Mouse (Mus musculus) liver, embryonic 13.5 days (tissue): ENCODE measurements at regions not wholly inside any gene's neighbourhood (a gene's known extent, or its start where the extent isn't known, plus 50 kb on each side); places are given as distances from the start of the nearest gene placed in this dataset.

Experiments used
- ATAC-seq: fragments of 200-750 bp; cut with Nextera tagmentation; 2 replicates; pipeline ENCODE4 v1.8.0; 2017; ENCODE audit warnings: low read depth, mild to moderate bottlenecking, moderate number of reproducible peaks, moderate library complexity
- DNase-seq: peaks from one replicate; pipeline ENCODE4 v3.0.0; 2022
- H3K27ac ChIP-seq: fragments of 300-500 bp; sonication (generic); 2 replicates; pipeline ENCODE4 v1.5.1; 2015; ENCODE audit warnings: moderate library complexity, mild to moderate bottlenecking, inconsistent platforms
- H3K27me3 ChIP-seq: fragments of 300-500 bp; sonication (generic); 2 replicates; pipeline ENCODE4 v1.6.1; 2015; ENCODE audit warnings: mild to moderate bottlenecking, inconsistent platforms
- H3K36me3 ChIP-seq: fragments of 300-500 bp; sonication (generic); 2 replicates; pipeline ENCODE4 v1.6.1; 2015; ENCODE audit warnings: mild to moderate bottlenecking, inconsistent platforms
- H3K4me1 ChIP-seq: fragments of 300-500 bp; sonication (generic); replicated peaks from 2 replicates; pipeline ENCODE4 v1.6.1; 2015; ENCODE audit warnings: inconsistent platforms
- H3K4me2 ChIP-seq: fragments of 300-500 bp; sonication (generic); 2 replicates; pipeline ENCODE4 v1.6.1; 2015; ENCODE audit warnings: inconsistent platforms, mild to moderate bottlenecking, moderate library complexity
- H3K4me3 ChIP-seq: fragments of 300-500 bp; sonication (generic); replicated peaks from 2 replicates; pipeline ENCODE4 v1.5.1; 2015; ENCODE audit warnings: mild to moderate bottlenecking, inconsistent platforms
- H3K9ac ChIP-seq: fragments of 300-500 bp; sonication (generic); 2 replicates; pipeline ENCODE4 v1.6.1; 2015; ENCODE audit warnings: mild to moderate bottlenecking, inconsistent platforms
- H3K9me3 ChIP-seq: fragments of 300-500 bp; sonication (generic); replicated peaks from 2 replicates; pipeline ENCODE4 v1.6.1; 2016; ENCODE audit warnings: inconsistent platforms
- WGBS: fragments of 180-500 bp; shearing (Covaris S2); methylation state at CpG from one replicate; pipeline ENCODE4 v1.1.7; 2015; ENCODE audit not compliant: insufficient replicate concordance; 5-methylcytosine and 5-hydroxymethylcytosine counted together

- Histone ChIP-seq H3K4me1 (no peaks in the 10 kb centered on the region), H3K4me2 (no peak overlapping the region), H3K4me3 (no peak overlapping the region), H3K27me3 (no peaks in the 10 kb centered on the region), H3K9me3 (no peaks in the 10 kb centered on the region), H3K27ac (no peak overlapping the region), H3K9ac (no peak overlapping the region), H3K36me3 (no peaks in the 10 kb centered on the region)
- ATAC-seq (no peak), DNase-seq (no peak)
- 74% methylated on average over 4 of the region's 4 CpGs for WGBS
Observed at GRCm38 (mm10) chr4:87501791-87502190, 271.5 kb upstream of the Slc24a2 start.

DNA sequence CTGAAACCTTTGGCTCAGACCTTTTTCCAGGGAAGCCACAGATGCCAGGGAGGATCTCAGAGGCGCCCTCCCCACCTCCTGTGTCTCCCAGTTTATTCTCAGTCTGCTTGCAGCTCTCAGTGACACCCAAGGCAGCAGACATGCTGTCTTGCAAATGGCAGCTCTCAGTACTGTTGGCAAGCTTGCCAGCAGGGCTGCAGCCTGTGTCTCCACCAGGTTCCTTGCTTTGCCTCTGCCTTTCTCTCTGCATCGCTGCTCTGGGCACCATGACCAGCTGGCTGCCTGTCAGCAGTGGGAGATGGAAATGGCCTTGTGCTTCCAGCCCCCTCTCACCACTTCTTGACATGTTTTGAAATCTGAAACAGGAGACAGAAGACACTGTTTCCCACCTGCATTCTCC, 270.2 kb upstream of the Slc24a2 start:
- Histone ChIP-seq H3K27me3 (no peaks in the 10 kb centered on the region), H3K9me3 (no peaks in the 10 kb centered on the region), H3K9ac (no peak overlapping the region), H3K27ac (no peak overlapping the region), H3K36me3 (no peaks in the 10 kb centered on the region), H3K4me1 (no peaks in the 10 kb centered on the region), H3K4me2 (no peak overlapping the region), H3K4me3 (no peak overlapping the region)
- no peak for DNase-seq
- ATAC-seq, result no peak
- 68% methylated on average over 2 of the region's 2 CpGs for WGBS

DNA sequence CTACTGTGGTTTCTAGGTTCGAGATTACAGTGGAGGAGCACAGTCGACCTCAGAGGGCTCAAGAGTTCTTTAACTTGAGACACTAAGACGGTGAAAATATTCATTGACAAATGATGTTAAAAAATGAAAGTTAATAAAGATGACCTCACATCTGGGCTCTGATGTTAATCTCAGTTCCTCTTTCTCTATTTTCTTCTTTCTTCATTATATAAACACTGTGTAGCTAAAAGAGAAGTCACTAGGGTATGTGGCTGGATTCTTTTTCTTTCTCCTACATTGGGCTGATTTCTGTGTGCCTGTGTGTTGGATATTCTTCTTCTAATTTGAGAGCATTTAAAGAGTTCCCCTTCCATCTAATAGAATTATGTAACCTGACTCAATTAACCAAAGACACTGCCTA, 257.5 kb upstream of the Slc24a2 start:
- Histone ChIP-seq H3K4me2 (no peak overlapping the region), H3K9ac (no peak overlapping the region), H3K27me3 (no peaks in the 10 kb centered on the region), H3K27ac (no peak overlapping the region), H3K9me3 (no peaks in the 10 kb centered on the region), H3K4me3 (no peak overlapping the region), H3K36me3 (no peaks in the 10 kb centered on the region), H3K4me1 (no peaks in the 10 kb centered on the region)
- ATAC-seq (no peak), DNase-seq (no peak)
- 52% methylated on average over 3 of the region's 3 CpGs for WGBS

GRCm38 (mm10) chr4:87475537-87475936, 245.3 kb upstream of the Slc24a2 start:
- no peaks in the 10 kb centered on the region for H3K27me3 ChIP-seq
- no peak overlapping the region for H3K4me3 ChIP-seq
- H3K9ac ChIP-seq, result no peak overlapping the region
- no peaks in the 10 kb centered on the region for H3K4me1 ChIP-seq
- H3K27ac ChIP-seq, result no peak overlapping the region
- ATAC-seq (no peak), DNase-seq (no peak)
- H3K9me3 ChIP-seq, result no peaks in the 10 kb centered on the region; the same call in 1 of the 2 replicates
- 27% methylated on average over 1 of the region's 1 CpGs for WGBS
- no peak overlapping the region for H3K4me2 ChIP-seq
- no peaks in the 10 kb centered on the region for H3K36me3 ChIP-seq

DNA sequence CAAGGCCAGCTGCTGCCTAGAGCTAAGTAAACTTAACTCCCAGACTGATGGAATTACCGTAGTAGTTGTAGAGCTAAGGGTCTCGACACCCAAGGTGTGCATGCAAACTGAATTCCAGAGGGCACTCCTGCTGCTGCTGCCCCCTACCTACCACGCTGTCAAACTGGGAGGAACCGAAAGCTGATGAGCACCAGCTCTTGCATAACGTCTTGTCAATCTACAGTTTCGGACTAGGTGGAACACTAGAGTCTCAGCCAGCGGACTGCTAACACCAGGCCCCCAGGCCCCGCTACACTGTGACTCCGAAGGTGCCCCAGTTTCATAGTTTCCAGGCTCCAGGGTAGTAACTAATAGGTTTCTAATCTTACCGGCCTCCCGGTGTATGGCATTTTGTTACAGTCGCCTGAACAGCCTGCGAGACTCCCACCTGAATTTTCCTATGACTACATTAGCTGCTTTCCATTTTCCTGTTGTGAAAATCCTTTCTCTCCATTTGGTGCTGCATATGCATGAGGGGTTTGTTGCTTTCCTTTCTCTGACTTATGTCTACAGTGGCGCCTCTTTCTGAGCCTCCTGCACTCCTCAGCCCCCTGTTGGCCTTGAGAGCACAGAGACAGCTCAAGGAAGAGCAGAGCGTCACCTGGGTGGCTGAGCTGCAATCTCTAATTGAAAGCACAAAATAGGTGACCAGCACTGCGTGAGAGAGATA, 243.2 kb upstream of the Slc24a2 start:
- ATAC-seq (no peak), DNase-seq (no peak)
- H3K27ac ChIP-seq, result no peak overlapping the region
- H3K27me3 ChIP-seq, result no peaks in the 10 kb centered on the region
- no peak overlapping the region for H3K4me3 ChIP-seq
- 73% methylated on average over 16 of the region's 16 CpGs for WGBS
- H3K4me1 ChIP-seq, result no peaks in the 10 kb centered on the region
- H3K9me3 ChIP-seq, result no peaks in the 10 kb centered on the region; the same call in 1 of the 2 replicates
- H3K4me2 ChIP-seq, result no peak overlapping the region
- no peak overlapping the region for H3K9ac ChIP-seq
- no peaks in the 10 kb centered on the region for H3K36me3 ChIP-seq

GRCm38 (mm10) chr4:87472787-87473186, 242.5 kb upstream of the Slc24a2 start:
- H3K9me3 ChIP-seq, result no peaks in the 10 kb centered on the region; the same call in 1 of the 2 replicates
- 47% methylated on average over 1 of the region's 1 CpGs for WGBS

DNA sequence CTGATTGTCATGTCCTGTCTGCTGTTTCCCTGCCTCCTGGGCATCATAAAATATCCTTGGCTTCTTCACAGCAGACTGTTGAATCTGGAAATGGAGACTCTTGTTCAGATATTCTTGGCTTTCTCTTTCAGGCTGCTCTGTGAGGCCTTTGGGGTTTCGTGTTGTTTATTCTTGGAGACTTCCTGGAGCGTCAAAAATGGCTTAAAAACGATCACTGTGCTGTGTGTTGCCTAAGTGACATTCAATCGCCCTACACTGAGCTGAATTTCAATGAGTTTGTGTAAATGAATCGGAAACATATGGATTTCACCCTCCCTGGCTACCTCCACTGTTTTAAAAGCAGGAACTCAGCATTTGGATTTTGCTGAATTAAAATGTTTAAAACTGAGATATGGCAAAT, 241.1 kb upstream of the Slc24a2 start:
- Histone ChIP-seq H3K27me3 (no peaks in the 10 kb centered on the region), H3K9ac (no peak overlapping the region), H3K9me3 (no peaks in the 10 kb centered on the region; the same call in 1 of the 2 replicates), H3K4me3 (no peak overlapping the region), H3K36me3 (no peaks in the 10 kb centered on the region), H3K27ac (no peak overlapping the region), H3K4me1 (no peaks in the 10 kb centered on the region), H3K4me2 (no peak overlapping the region)
- 50% methylated on average over 5 of the region's 5 CpGs for WGBS
- ATAC-seq, result no peak
- DNase-seq, result no peak

More at GRCm38 (mm10) chr4:87472787-87473186, 242.5 kb upstream of the Slc24a2 start:
- no peak overlapping the region for H3K9ac ChIP-seq
- no peak for DNase-seq
- no peak overlapping the region for H3K4me3 ChIP-seq
- no peak overlapping the region for H3K4me2 ChIP-seq
- no peaks in the 10 kb centered on the region for H3K36me3 ChIP-seq
- H3K27me3 ChIP-seq, result no peaks in the 10 kb centered on the region
- H3K4me1 ChIP-seq, result no peaks in the 10 kb centered on the region
- H3K27ac ChIP-seq, result no peak overlapping the region
- no peak for ATAC-seq

- no peak overlapping the region for H3K9ac ChIP-seq
Observed at GRCm38 (mm10) chr4:87467600-87467999, 237.3 kb upstream of the Slc24a2 start.

GRCm38 (mm10) chr4:87467018-87467417, 236.7 kb upstream of the Slc24a2 start:
- ATAC-seq (no peak), DNase-seq (no peak)
- no peaks in the 10 kb centered on the region for H3K9me3 ChIP-seq
- H3K27ac ChIP-seq, result no peak overlapping the region
- no peak overlapping the region for H3K4me3 ChIP-seq
- no peaks in the 10 kb centered on the region for H3K4me1 ChIP-seq
- H3K4me2 ChIP-seq, result no peak overlapping the region
- H3K36me3 ChIP-seq, result no peaks in the 10 kb centered on the region
- WGBS, result 74% methylated on average over 8 of the region's 8 CpGs
- H3K27me3 ChIP-seq, result no peaks in the 10 kb centered on the region
- H3K9ac ChIP-seq, result no peak overlapping the region

More at GRCm38 (mm10) chr4:87467600-87467999, 237.3 kb upstream of the Slc24a2 start:
- Histone ChIP-seq H3K4me2 (no peak overlapping the region), H3K4me1 (no peaks in the 10 kb centered on the region), H3K9me3 (no peaks in the 10 kb centered on the region), H3K4me3 (no peak overlapping the region), H3K27me3 (no peaks in the 10 kb centered on the region), H3K36me3 (no peaks in the 10 kb centered on the region), H3K27ac (no peak overlapping the region)
- DNase-seq (no peak), ATAC-seq (no peak)

DNA sequence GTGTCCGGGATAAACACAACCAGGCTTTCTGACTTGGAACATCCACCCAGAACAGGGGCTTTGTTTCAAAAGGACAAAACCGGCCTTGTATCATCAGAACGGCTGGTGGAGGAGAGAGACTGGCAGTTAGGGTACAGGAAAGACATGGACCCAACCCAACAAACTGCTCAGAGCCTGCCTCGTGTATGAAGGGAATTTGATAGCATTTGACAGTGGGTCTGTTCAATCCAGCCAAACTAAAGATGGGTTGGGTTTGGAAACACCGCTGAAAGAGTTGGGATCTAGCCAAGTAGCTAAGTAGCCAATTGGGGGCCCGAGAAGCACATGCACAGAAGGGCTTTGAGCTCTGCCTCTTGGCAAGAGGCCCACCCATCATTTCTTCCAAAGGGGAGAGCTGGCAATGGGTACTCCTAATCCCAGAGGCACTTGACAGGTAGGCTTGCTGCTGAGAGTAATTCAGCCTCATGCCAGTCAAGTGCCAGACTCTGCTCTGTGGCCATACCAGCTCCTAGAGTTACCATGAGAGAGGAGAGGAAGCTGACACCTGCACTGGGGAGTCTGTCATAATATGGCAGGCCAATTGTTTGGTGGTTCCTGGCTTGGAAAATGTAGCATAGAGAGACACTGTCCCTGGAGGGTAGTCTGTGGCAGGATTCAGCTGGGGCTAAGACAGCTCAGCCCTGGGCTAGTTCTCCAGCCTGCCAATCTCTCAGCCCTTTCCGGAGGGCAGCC, 231.1 kb upstream of the Slc24a2 start:
- no peaks in the 10 kb centered on the region for H3K4me1 ChIP-seq
- no peak overlapping the region for H3K27ac ChIP-seq
- no peak for ATAC-seq
- WGBS, result 67% methylated on average over 7 of the region's 7 CpGs
- H3K9me3 ChIP-seq, result no peaks in the 10 kb centered on the region
- DNase-seq, result no peak
- H3K36me3 ChIP-seq, result no peaks in the 10 kb centered on the region
- no peaks in the 10 kb centered on the region for H3K27me3 ChIP-seq
- H3K4me2 ChIP-seq, result no peak overlapping the region
- no peak overlapping the region for H3K9ac ChIP-seq
- H3K4me3 ChIP-seq, result no peak overlapping the region

GRCm38 (mm10) chr4:87455863-87456578, 225.7 kb upstream of the Slc24a2 start:
- WGBS, result 40% methylated on average over 5 of the region's 5 CpGs
- no peak overlapping the region for H3K4me2 ChIP-seq
- no peak overlapping the region for H3K27ac ChIP-seq
- DNase-seq, result no peak
- no peak overlapping the region for H3K9ac ChIP-seq
- no peaks in the 10 kb centered on the region for H3K4me1 ChIP-seq
- no peaks in the 10 kb centered on the region for H3K27me3 ChIP-seq
- no peaks in the 10 kb centered on the region for H3K9me3 ChIP-seq
- no peak for ATAC-seq
- no peaks in the 10 kb centered on the region for H3K36me3 ChIP-seq
- H3K4me3 ChIP-seq, result no peak overlapping the region
